Mouse (Mus musculus): ENCODE measurements around the gene Onecut1. TPM values are rescaled to one million over a fixed set of nuclear protein-coding genes. Genes with fewer than 3 reads are reported as not detected.

Gene Onecut1
- total RNA-seq, 2 experiments from 2014 or later = not detected

DNA sequence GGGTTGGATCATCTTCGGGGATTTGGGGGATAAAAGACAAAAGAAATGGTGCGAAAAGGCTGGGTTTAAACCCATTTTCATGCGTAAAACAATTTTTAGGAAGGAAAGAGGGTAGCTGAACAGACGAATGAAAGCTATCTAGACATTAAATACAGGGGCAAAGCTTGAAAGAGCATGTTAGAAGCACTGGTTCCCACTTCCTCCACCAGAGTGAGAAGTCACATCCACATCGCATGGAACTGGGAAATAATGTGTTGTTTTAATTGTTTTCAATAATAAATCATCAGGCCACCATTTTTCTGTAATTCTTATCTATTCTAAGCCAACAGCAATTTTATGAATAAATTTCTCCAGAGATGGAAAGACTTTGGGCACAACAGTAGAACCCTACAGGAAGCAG is 3.6 kb upstream of the Onecut1 start:
- intact Hi-C loops (cut with DNase I) = no loop called here
- no peak for DNase-seq

GRCm38 (mm10) chr9:74860461-74860860 is 1.3 kb upstream of the Onecut1 start:
- DNase-seq = no peak
- intact Hi-C loops (cut with DNase I) = no loop called here

DNA sequence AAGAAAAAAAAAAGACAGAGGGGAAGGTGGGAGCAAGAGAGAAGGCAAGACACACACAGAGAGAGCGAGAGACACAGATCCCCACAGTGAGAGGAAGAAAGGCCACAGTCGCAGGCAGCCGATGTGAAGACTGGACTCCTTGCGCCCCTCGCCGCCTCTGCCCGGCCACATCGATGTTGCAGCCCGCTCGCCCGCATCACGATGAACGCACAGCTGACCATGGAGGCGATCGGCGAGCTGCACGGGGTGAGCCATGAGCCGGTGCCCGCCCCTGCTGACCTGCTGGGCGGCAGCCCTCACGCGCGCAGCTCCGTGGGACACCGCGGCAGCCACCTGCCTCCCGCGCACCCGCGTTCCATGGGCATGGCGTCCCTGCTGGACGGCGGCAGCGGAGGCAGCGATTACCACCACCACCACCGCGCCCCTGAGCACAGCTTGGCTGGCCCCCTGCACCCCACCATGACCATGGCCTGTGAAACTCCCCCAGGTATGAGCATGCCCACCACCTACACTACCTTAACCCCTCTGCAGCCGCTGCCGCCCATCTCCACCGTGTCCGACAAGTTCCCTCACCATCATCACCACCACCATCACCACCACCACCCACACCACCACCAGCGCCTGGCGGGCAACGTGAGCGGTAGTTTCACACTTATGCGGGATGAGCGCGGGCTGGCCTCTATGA is 517 bp downstream of the Onecut1 start:
- intact Hi-C loops (cut with DNase I) = no loop called here
- no peak for DNase-seq

DNA sequence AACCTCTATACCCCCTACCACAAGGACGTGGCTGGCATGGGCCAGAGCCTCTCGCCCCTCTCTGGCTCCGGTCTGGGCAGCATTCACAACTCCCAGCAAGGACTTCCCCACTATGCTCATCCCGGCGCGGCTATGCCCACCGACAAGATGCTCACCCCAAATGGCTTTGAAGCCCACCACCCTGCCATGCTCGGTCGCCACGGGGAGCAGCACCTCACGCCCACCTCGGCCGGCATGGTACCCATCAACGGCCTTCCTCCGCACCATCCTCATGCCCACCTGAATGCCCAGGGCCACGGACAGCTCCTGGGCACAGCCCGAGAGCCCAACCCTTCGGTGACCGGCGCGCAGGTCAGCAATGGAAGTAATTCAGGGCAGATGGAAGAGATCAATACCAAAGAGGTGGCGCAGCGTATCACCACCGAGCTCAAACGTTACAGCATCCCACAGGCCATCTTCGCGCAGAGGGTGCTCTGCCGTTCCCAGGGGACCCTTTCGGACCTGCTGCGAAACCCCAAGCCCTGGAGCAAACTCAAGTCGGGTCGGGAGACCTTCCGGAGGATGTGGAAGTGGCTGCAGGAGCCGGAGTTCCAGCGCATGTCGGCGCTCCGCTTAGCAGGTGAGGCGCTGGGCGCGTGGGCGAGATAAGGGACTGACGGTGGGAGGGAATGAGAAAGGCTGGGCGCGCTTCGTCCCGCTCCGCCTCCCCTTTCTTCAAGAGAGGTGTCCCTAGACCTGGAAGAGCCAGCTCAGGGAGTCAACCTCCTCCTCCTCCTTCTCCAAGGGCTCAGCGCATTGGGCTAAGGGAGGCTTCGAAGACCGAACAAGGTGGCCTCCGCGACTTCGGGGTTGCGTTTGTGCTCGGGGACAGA is 1.3 kb downstream of the Onecut1 start:
- no peak for DNase-seq
- intact Hi-C loops (cut with DNase I) = no loop called here

DNA sequence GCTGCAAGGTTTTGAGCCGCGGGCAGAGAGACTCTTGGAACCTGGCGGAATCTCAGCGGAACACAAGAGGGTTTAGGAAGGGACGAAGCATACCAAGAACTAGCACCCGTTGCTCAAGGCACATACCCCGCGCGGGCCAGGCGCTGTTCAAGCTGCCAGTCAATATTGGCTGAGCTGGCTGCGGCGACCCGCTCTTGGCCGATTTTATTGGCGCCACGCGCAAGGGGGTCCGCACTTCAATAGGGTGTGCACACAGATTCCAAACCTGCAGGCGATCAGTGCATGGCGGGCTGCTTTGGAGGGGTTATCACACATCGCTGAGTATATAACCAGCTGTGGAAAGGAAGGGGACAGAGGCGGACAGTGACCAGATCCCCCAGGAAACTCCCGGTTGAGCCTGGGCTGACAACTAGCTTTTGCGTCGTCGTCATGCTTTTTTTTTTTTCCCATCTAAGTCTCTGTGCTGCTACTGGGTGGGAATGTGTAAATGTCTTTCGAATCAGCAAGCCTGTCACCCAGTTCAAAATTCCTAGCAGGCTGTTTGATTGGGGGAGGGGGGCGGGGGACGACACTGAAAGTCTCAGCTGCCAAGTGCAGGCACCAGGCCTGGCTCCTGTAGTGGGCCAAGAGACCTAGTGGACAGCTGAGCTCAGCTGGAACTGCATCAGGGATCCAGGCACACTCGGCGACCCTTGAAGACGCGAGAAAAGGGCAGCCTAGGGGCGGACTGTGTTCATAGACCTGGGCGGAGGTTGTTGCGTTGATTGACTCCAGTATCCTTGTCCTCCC is 2.1 kb downstream of the Onecut1 start:
- DNase-seq = no peak
- intact Hi-C loops (cut with DNase I) = no loop called here

GRCm38 (mm10) chr9:74864471-74864870 is 2.8 kb downstream of the Onecut1 start:
- no peak for DNase-seq
- intact Hi-C loops (cut with DNase I) = no loop called here

DNA sequence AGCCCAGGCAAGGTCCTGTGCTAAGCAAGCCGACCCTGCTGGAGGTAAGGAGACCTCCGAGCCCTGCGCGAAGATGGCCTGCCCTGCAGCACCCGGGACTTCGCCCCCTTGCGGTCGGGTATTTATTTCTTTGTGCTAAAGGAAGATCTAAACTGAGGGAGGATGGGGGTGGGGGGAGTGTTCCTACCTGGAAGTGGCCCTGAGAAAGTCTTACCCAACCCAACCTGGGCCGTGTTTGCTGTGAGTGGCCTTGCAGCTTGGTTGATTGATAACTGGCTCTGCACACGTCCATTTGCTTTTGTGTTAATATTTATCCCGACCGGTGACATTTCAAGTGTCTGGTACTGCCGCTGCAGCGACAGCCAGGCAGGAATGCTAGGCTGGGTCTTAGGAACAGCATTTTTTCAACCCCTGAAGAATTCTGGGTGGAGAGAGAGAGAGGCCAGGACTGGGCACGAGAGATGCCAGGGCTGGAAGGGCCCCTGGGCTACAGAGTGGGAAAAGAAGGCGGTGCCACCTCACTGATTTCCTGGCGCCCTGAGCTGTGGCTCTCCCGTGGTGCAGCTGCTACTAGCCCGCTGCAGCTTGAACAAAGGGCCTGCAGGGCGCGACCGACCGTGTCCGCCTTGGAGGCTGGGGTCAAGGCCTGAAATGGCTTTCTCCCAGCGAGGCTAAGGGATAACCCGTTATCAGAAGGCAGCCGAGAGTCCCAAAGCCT is 5.0 kb downstream of the Onecut1 start:
- DNase-seq = no peak
- intact Hi-C loops (cut with DNase I) = loop anchor here (5.0 kb wide), 1 partner anchor 724 kb away; no protein-coding TSS in a partner anchor

GRCm38 (mm10) chr9:74867641-74868205 is 6.0 kb downstream of the Onecut1 start:
- DNase-seq = peak; percentile 51 to 69
- intact Hi-C loops (cut with DNase I) = loop anchor here (1.0 to 5.0 kb wide), 2 partner anchors 581 to 725 kb away; no protein-coding TSS in a partner anchor

GRCm38 (mm10) chr9:74868336-74868950 is 6.7 kb downstream of the Onecut1 start:
- DNase-seq = peak in 1 of 2 experiments; percentile 40
- intact Hi-C loops (cut with DNase I) = loop anchor here (1.0 to 5.0 kb wide), 2 partner anchors 582 to 726 kb away; no protein-coding TSS in a partner anchor

DNA sequence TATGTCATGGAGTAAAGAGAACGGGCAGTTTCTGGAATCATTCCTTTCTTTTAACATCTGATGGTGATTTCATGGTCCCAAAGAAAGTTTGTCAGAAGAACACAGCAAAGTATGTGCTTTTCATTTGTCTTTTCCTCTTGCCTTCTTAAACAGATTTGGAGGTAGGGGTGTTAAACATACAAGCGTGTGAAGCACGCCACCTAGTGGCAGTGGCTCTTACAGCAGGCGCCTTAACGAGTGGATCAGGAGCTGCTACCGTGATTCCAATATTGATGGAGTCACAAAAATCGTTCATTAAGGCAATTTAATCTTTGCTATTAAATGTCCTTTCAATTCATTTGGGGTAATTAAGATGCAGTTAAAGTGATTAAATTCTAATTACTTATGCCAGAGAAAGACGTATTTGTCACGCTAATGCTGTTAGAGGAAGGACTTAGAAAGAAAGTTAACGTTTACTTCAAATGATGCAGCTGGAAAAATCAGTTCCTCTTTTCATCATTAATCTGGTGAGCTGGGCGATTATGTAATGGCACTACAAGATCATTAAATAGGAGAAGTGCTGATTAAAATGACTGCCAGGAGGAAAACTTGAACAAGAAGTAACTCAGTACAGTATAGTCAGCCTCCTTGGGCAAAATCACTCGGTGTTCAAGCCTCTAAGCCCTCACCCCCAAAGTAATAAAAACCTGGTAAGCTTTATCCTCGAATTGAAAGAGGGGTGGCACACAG is 9.4 kb downstream of the Onecut1 start:
- intact Hi-C loops (cut with DNase I) = loop anchor here (5.0 kb wide), 1 partner anchor 339 kb away; no protein-coding TSS in a partner anchor
- peak; percentile 56 to 76 for DNase-seq

GRCm38 (mm10) chr9:74876328-74876727 is 14.6 kb downstream of the Onecut1 start:
- DNase-seq = no peak
- intact Hi-C loops (cut with DNase I) = no loop called here

DNA sequence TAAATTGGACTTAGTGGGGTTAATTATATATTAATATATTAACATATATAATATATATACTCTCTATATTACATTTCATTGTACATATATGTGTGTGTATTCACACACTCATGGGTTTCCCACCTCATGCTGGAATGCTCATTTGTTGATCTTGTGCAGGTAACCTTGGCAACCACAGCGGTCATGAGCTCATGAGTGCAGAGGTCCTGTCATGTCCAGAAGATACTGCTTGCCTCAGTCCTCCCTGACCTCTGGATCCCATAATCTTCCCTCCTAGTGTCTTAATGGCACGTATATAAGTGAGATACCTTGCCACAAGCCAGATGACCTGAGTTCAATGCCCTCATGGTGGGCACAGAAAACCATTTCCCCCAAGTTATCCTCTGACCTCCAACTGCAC is 16.0 kb downstream of the Onecut1 start:
- intact Hi-C loops (cut with DNase I) = no loop called here

GRCm38 (mm10) chr9:74887866-74888265 is 26.1 kb downstream of the Onecut1 start:
- intact Hi-C loops (cut with DNase I) = no loop called here
- no peak for DNase-seq

More for the DNA sequence above, 16.0 kb downstream of the Onecut1 start:
- no peak for DNase-seq

GRCm38 (mm10) chr9:74896742-74897141 is 35.0 kb downstream of the Onecut1 start:
- intact Hi-C loops (cut with DNase I) = no loop called here
- DNase-seq = no peak

DNA sequence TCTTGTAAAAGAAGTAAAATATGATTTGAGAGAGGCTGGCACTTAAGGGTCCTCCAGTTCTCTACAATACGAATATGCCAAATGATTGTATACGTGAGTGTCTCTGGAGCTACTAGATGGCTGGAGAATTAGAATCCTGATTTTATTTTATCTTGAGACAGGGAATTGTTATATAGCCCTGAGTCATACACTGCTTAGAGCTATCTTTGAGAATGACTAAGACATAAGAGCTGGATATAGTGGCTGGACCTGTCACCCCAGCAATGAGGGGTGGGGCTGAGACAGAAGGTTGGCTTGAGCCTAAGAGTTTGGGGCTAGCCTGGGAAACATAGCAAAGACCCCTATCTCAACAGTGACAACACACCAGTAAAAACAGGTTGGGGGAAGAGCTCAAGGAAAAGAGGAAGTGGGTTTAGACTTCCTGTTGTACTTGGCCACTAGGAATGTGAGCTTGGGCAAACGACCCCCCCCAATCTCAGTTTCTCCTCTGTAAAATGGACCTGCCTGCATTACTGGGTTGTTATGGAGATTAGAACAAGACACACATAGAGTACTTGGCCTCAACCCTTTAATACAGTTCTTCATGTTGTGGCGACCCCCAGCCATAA is 35.8 kb downstream of the Onecut1 start:
- DNase-seq = no peak
- intact Hi-C loops (cut with DNase I) = no loop called here

DNA sequence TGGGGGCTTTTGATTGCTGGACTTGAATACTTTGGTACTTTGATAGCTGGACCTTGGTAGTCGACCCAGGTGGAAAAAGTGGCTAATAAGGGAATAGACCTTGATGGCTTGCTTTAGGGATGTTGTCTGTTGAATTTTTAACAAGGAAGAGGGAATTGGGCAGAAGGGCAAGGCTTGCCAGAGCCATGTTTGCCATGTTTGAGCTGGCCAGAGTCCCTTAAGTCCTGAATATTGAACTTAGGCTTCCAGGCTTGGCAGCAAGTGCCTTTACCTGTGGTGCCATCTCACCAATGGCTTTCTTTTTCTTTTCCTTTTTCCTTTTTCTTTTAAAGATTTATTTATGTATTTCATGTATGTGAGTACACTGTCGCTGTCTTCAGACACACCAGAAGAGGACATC is 38.4 kb downstream of the Onecut1 start:
- DNase-seq = no peak
- intact Hi-C loops (cut with DNase I) = loop anchor here (5.0 to 10.0 kb wide), 2 partner anchors 105 to 382 kb away; no protein-coding TSS in a partner anchor

DNA sequence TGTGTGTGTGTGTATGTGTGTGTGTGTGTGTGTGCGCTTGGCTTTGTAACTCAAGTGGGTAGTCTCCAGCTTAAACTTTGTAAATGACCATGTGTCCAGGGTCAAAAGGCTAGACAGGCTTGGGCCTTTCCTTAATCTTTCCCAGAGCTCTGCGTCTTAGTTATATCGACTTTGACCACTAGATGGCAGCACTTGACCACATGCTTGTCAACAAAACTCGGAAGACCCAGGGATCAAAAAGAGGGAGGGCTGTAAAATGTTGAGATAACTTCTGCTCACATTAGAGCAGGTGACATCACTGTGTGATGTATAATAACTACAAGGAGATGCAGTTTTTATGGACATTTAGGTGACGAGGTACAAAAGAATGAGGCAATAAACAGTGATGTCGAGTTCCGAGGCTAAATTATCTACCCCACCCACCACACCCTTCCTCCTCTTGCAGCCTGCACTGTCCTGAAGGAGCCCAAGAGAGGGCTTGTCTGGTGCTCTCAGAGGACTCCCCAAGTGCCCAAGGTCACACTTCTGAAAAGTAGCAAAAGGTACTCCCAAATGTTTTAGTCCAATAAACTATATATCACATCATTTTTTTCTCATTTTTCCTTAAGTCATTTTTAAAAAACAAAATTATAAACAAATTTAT is 43.3 kb downstream of the Onecut1 start:
- intact Hi-C loops (cut with DNase I) = loop anchor here (5.0 to 10.0 kb wide), 4 partner anchors 100 to 377 kb away; partner anchors contain the start of gene Arpp19
- peak; percentile 71 to 88 for DNase-seq

Data from heart, postnatal 14 days (tissue).